Mouse (Mus musculus) G1E (cell line): ENCODE results near the gene Mboat1.

Experiments used
- CTCF ChIP-seq: IDR thresholded peaks from 2 replicates; pipeline ENCODE4 v1.5.1; 2012; ENCODE audit warnings: low read depth, low read length, inconsistent platforms, mixed read lengths
- POLR2AphosphoS5 ChIP-seq: IDR thresholded peaks from 2 replicates; pipeline ENCODE4 v1.6.1; 2012; ENCODE audit warnings: low read depth, low read length, inconsistent platforms; ENCODE audit not compliant: insufficient replicate concordance

DNA sequence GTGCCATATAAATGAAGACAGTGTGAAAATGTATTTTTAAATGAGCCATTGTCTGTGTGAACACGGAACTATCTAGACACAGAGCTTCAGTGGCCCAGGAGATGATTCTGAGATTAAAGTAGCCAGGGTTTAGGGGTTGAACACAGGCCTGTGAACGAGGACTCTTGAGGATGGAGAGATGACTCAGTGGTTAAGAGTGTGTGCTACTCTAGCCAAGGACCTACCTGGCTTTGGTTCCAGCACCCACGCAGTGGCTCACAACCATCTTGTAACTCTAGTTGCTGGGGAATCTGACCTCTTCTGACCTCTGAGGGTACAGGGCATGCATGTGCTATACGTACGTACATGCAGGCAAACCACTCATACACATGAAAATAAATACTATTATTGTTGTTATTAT lies 3.9 kb downstream of the Mboat1 start:
- TF ChIP-seq CTCF, result no peak
- no peak for TF ChIP-seq POLR2AphosphoS5
